Mouse (Mus musculus) left cerebral cortex, adult 18-20 months (tissue): ENCODE measurements around the gene Ciapin1. TPM values are rescaled to one million over a fixed set of nuclear protein-coding genes. Genes with fewer than 3 reads are reported as not detected.
A peak's percentile ranks its signal among the peaks of the same experiment; 100 is the strongest.
"Not testable (repeated sequence)": the region's sequence is repeated elsewhere in the genome, so short reads cannot be mapped to it uniquely, and the experiment has no call there.

Source experiments
- DNase-seq, 2 experiments: peaks; one replicate each; pipeline ENCODE4 v3.0.0; 2021 to 2022; ENCODE audit warnings: low spot score in 2 of 2, mixed read lengths in 1 of 2
- total RNA-seq, 2 experiments: library from RNA; stranded (reverse); gene quantifications; 2 replicates each; pipeline ENCODE4 v1.2.3; 2021

Gene Ciapin1
- total RNA-seq, 2 experiments from 2014 or later = 72.3 to 75.6 TPM

DNA sequence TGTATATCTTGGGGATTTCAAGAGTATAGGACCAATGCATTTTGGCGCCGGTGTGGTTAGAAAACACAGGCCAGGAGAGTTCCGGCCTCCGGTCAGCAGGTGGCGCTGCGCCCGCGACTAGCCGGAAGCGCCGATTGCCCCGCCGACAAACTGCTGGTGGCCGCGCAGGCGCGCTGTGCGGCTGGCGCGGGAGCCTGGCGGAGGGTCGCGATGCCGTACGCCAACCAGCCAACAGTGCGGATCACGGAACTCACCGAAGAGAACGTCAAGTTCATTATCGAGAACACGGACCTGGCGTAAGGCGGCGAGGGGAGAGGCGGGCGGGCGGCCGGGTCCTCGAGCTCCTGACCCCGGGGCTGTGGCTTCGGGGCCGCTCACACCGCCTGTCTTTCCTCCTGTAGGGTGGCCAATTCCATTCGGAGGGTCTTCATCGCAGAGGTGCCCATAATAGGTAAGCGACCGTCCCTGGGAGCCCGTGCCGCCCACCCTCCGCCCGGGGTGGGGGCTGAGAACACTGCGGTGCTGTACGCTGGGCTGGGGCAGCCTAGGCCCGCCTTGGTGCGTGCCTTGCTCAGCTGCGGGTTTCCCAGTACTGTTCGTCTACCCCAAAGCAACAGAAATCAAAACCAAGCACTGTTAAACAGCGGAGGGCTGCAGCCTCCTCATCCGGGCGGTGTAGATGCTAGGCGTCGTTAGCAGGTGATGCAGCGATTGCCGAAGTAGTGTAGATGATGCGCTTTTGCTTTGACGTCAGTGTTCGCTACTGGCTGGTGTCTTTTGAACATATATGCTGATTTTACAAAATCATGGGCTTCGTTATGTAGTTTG is 19.4 kb upstream of the Ciapin1 start, which contains the start of gene Polr2c:
TSS of gene Polr2c (plus strand) at position 105 of the 828 bp plus-strand sequence.
- peak; percentile 93 to 96 for DNase-seq

DNA sequence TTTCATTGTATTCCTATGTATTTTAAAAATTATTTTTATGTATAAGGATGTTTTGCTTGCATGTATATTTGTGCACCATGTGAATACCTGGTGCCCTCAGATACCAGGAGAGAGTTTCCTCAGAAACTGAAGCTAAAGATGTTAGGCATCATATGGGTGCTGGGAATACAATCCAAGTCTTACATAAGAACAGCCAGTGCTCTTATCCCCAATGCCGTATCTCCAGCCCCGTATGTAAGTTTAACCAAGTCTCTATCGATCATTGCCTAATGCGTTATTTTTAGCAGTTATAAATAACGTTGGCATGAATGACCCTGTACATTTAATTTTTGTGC is 18.8 kb upstream of the Ciapin1 start:
- DNase-seq = no peak

DNA sequence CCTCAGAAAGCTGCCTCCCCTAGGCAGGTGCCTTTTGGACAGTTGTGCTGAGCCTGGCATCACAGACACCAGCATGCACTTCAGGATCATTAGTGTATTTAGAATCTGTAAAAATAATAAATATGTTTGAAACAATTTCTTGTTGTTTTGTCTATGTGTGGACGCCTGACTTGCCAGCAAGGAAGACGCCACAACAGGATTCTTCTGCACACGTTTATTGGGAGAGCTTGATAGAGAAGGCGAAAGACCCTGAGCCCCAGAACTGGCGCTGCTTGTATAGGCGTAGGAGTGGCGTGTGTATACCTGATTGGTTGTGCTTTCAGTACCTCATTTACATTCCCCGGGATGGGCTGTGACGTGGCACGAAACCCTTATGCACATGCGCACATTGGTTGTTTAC is 16.6 kb upstream of the Ciapin1 start:
- DNase-seq = not testable (repeated sequence)

DNA sequence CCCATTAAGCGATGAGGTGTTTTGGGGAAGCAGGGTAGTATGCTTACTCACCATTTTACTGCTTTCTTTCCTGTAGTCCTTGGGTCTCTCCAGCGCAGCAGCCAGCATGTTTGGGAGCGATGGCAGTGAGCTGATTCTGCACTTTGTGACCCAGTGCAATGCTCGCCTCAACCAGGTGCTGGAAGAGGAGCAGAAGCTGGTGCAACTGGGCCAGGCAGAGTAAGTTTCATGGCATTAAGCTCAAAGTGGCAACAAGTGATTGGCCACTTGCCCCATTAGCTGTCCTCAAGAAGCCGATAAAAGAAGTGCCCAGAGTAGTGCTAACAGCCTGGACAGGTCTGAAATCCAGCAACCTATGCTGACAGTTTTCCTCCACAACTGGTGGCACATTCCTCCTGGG is 11.9 kb upstream of the Ciapin1 start:
- DNase-seq = no peak

DNA sequence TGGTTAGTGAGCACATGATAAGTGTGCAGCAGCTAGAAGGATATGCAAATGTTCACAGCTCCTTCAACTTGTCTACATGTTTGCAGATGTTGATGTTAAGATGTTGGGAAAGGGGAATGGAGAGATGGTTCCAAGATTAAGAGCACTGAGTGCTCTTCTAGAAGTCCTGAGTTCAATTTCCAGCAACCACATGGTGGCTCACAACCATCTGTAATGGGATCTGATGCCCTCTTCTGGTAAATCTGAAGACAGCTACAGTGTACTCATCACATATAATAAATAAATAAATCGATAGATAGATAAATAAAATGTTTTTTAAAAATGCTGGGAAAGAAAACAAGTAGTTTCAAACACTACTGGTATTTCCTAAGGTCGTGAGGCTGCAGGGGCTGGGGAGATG is 3.0 kb upstream of the Ciapin1 start:
- DNase-seq = no peak

DNA sequence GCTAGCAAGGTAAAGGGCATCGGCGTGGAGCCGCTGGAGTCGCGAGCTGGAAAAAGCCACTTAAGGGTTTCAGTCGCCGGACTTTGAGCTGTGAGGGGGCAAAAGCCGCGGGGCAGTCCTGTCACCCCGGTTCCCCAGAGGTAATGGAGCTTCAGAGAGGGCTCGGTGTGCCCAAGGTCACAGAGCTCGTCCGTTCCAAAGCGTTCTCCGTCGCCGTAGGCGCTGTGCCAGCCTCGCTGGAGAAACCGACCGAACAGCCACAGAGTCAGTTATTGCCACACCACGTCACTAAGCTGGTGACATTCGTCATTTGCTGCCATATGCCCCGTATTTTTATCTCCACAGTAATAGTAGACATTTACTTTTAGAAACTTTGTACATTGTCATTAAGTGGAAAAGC is 442 bp upstream of the Ciapin1 start:
- peak; percentile 63 to 81 for DNase-seq

DNA sequence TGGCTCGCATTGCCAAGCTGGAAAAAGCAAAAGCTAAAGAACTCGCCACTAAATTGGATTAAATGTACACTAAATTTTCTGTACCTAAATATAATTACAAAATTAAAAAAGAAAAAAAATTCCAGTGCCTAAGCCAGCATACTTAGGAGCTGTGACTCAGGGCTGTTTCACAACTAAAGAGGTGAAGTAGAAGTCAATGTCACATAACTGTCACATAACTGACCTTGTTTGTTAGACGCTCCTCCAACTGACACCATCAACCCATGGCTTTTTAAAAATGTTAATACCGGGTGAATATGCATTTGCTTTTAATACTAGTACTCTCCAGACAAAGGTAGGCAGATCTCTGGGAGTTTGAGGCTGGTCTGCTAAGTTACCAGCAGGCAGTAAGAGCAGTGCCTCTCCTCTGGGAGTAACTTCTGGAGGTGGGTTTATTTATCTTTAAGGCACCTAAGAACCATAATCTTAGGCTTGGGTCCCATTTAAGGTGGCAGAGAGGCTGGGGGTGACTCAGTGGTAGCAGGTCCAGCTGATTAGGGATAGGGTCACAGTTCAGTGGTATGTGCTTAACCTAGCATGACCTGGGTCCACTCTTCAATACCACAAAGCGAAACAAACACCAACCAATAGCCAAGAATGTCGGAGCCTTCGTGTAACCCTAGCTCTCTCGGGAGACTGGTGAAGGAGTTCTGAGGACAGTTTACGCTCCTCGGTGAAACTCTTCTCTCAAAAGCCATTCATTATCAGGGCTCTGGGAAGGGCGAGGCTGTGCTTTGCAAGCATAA is 1.5 kb downstream of the Ciapin1 start:
- DNase-seq = no peak

DNA sequence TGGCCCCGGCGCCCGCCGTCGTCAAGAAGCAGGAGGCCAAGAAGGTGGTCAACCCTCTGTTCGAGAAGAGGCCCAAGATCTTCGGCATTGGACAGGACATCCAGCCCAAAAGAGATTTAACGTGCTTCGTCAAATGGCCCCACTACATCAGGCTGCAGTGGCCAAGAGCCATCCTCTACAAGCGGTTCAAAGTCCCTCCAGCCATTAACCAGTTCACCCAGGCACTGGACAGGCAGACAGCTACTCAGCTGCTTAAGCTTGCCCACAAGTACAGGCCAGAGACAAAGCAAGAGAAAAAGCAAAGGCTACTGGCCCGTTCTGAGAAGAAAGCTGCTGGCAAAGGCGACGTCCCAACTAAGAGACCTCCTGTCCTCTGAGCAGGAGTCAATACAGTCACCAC is 2.4 kb downstream of the Ciapin1 start:
- not testable (repeated sequence) for DNase-seq

DNA sequence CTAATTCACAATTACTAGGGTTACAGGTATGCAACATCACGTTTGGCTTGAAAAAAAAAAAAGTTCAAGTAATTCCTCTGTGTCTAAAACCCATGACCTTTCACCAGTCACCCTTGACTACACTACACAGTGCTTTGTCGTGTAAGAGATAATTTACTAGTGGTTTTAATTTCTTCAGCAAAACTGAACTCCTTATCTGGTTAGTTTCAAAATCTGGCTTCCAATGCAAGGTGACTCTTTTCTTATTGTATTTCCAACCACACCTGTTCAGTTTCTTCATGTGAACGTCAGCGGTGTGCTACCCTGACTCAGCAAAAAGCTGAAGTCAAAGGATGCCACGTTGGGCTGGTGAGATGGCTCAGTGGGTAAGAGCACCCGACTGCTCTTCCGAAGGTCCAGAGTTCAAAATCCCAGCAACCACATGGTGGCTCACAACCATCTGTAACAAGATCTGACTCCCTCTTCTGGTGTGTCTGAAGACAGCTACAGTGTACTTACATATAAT is 4.2 kb downstream of the Ciapin1 start:
- DNase-seq = not testable (repeated sequence)

DNA sequence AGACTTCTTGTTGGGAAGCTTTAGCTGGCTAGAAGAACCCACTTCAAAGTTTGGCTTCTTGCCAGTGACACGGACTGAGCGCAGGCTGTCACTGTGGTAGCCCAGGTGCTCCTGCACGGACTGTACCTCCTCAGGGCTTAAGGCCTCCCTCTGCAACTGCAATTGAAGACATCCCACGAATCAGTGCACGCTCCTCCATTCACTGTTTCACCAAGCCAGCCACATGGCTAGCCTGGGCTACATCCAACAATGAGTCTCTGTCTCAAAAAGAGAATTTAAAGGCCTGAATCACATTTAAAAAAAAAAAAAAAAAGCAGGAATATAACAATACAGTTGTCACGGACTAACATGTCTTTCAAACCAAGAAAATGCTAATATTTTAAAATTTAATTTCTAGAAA is 9.9 kb downstream of the Ciapin1 start:
- no peak for DNase-seq

DNA sequence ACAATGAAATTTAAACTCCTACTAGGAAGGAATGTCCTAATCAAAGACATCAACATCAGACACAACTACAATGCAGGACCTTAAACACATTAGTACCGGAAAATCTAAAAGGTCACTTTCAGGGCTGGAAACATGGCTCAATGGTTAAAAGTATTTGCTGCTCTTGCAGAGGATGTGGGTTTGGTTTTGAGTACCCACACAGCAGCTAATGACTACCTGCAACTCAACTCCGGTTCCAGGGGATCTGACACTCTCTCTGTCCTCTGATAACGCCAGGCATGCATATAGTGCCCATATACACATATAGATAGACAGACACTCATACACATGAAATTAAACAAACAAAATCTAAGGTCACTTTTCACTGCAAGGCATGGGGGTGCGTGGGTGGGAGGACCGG is 11.9 kb downstream of the Ciapin1 start:
- no peak for DNase-seq

DNA sequence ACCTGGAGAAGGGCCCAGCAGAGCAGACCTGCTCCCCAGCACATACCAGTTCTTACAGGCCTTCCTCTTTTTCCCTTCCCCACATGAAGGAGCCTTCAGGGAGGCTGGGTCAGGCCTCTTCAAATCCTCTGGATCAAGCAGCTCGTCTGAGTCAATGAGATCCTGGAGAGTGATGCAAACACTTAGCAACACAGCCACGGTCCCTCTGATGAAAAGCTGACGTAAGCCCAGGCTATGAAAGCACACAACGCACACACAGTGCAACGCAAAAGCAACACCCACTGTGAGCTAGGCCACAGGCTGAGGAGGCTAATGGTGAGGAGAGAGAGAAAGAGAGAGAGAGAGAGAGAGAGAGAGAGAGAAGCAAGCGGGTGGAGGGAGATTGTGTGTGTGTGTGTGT is 13.0 kb downstream of the Ciapin1 start:
- DNase-seq = no peak

DNA sequence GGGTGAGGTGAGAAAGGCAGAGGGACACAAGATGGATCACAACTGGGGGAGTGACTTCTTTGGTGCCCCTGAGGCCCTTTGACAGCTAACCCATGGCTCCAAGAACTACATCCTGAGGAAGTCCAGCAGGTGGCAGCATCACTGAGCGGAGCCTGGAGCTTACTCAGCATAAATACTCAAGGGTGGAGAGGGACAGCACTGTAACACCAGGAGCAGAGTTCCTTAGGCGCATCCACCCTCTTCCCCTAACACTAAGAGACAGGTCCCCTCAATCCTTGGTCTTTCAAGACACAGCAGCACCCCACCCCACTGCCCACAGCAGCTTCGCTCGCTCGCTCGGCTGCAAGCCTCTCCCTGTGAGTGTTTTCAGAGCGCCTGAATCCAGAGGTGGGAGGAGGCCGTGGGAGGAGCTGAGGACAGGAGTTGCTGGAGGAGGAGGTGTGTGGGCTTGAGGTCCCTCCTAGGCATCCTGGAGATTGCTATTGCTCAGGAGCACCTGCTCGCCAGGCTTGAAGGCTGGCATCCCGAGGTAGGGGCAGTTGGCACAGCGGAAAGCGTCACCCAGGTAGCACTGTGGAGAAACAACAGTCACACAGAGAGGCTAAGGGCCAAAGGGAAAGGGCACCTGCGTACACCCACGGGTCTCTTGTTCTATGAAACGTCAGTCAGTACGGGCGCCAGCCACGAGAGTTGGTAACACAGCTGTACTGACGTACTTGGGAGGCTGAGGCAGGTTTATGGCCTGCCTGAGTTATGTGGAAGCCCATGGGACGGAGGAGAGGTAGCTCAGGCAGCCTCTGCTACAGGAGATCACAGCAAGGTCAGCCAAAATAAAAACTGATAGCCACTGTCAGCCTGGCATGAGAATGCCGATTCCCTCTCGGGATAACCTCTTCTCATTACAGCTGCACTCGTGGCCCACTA is 15.3 kb downstream of the Ciapin1 start:
- peak; percentile 69 to 73 for DNase-seq

DNA sequence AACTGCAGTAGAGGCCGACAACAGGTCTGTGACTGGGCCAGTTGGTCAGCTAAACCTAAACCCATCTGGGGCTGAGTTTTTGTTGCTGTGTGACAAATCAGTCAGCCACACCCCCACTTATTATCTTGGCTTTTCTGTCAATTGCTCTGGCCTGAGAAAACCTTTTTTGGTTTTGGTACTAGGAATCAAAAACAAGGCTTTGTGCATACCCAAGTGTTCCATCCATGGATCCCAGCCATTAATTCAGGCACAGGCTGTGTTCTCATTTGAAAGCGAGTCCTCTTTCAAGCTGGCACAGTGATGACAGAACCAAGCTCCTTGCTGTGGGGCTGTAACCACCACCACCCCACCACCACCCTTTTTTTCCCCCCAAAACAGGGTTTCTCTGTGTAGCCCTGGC is 16.8 kb downstream of the Ciapin1 start:
- DNase-seq = no peak

DNA sequence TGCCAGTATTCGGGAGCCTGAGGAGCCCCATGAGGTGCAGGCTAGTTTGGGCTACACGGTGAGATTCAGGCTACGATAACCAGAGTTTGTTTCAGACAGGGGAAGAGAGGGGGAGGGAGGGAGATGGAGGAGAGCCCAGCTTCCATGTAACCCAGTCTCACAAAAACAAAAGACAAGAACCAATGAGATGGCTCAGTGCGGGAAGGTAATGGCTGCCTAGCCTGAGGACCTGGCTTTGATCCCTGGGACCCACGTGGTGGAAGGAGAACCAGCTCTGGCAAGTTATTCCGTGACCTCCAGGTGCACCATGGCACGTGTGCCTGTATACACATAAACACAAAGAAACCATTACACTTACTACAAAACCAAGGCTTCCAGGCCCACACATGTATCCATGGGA is 17.6 kb downstream of the Ciapin1 start:
- DNase-seq = no peak

DNA sequence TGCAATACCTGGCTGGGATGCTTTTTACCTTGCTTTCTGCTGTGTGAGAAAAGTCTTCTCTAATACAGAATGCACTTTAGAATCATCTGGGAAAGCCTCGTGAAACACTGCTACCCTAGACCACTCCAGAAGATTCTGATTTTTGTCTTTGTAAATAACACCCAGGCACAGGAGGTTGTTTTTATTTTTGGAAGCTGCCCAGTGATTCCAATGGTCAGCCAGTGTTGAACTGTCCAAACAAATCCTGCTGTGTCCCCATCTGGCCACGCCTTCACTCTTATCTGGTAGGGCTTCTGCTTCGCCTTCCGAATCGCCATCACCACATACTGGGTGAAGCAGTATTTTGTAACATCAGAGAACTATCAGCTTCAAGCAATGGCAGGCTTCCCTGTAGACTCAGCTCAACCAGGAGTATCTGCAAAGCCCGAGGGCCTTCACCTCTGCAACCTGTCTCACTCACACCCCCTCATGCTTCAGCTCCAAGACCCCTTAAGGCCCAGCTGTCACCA is 18.4 kb downstream of the Ciapin1 start:
- no peak for DNase-seq

DNA sequence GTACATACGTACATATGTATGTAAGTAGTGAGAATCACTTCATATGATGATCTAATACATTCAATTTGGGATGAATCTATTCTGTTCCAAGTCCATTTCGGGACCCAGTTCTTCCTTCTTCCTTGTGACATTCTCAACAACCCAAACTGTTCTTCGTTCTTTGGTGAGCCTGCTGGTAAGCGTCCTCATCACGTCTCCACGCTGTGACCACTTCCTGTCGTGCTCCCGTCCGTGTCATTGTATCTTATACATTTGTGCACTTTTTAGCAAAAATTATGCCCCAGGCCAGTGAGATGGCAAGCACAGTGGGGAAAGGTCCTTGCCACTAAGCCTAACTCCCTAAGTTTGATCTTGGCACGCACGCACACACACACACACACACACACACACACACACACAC is 20.2 kb downstream of the Ciapin1 start:
- no peak for DNase-seq

DNA sequence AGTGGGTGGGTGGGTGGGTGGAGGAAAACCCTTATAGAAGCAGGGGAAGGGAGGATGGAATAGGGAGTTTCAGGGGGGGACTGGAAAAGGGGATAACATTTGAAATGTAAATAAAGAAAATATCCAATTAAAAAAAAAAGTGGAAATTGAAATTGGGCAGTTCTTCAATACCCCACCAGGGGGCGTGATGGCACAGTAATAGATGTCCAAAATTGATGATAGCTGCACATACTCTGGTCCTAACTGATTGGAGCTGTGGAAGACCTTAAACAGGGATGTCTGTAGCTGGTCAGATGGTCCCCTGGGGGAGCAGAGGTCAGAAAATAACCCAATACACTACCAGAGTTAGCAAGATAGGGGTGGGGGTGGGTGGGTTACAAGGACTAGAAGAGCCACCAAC is 23.6 kb downstream of the Ciapin1 start:
- DNase-seq = peak in 1 of 2 experiments; percentile 44

DNA sequence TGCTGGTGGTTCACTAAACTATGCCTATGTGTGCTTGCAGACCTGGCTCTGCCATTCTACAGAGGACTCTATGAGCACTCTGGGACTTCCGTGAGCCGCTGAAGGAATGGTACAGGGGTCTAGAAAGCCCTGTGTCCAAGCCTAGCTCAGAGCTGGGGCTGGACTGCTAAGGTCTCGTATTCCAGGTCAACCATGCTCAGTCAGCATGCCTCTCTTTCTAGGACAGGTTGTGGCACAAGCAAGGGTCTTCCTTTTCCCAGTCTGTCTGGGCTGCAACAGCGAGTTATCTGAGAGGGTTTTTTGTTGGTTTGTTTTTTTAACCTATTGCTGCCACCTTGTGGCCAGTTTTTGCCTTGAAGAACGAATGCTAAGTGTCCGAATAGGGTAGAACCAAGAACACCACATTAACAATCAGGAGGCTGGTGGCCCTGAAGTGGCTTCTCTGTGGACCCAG is 25.5 kb downstream of the Ciapin1 start:
- DNase-seq = peak; percentile 91 to 92

DNA sequence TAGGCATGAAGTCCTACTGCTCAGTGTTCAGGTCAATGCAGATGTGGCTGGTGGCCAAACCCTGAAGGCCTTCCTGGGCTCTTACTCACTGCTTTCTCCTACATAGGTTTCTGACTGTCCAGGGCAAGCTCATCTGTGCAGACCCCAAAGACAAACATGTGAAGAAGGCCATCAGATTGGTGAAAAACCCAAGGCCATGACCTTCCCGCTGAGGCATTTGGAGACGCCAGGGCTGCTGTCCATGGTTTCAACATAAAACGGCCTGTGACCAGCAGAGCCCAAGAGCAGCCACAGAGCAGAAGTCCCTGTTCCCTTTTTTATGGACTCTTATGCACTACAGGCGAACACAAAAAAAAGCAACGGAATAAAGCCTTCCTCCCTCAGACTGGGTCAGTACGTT is 26.5 kb downstream of the Ciapin1 start:
- DNase-seq = no peak

DNA sequence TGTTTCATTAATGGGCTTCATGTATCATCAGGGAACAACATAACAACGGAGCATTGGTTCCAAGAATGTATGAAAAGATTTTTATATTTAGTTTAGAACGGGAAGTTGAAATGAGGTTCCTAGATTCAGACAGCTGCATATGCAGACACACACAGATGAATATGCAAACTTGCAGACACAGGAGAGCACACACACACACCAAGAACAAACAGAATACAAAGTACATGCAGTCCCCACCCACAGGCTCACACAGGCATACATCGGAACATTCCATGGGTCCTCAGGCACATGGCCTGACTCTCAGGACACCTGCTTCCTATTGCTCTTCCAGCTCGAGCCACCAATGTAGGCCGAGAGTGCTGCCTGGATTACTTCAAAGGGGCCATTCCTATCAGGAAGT is 27.3 kb downstream of the Ciapin1 start:
- no peak for DNase-seq
